Comparison of ENCODE assay signal across 23 mouse cellular contexts in genomic region chr12:79540176-79540575, GRCm38 (mm10).
DNase-seq lines count a peak whose midpoint lies in the region; ATAC-seq lines count a peak whose summit lies in the region.
"Had no signal": no experiment of that assay in that cellular context is flagged by ENCODE, and none has a peak within 500 bp of the region (broad histone marks: within the 10 kb centered on the region; RNA-seq: fewer than 3 reads in every experiment).

No protein-coding gene starts in this region.

- H3K27me3 ChIP-seq in kidney, embryonic 15.5 days: no peaks in the 10 kb centered on the region
- no peaks in the 10 kb centered on the region for H3K27me3 ChIP-seq in kidney, embryonic 14.5 days (ENCODE audit: control insufficient read depth, insufficient read depth, low read length)
- H3K27me3 ChIP-seq in stomach, embryonic 14.5 days (ENCODE audit: control insufficient read depth, insufficient read depth, low read length): no peaks in the 10 kb centered on the region
- H3K27me3 ChIP-seq: hindbrain, embryonic 15.5 days; liver, embryonic 15.5 days; megakaryocyte, embryonic 14.5 days; neural tube, embryonic 12.5 days had no signal

- no peak for ATAC-seq in kidney, embryonic 15.5 days (replicated peaks; ENCODE audit: low FRiP score)
- ATAC-seq in kidney, embryonic 14.5 days (ENCODE audit: low FRiP score, low TSS enrichment): no peak
- ATAC-seq in stomach, embryonic 14.5 days (ENCODE audit: insufficient number of reproducible peaks, insufficient read depth, low FRiP score, low read depth): no peak
- ATAC-seq: forebrain, postnatal 0 days; intestine, embryonic 16.5 days had no signal

- H3K36me3 ChIP-seq in kidney, embryonic 15.5 days: no peaks in the 10 kb centered on the region
- H3K36me3 ChIP-seq in kidney, embryonic 14.5 days (ENCODE audit: control insufficient read depth, insufficient read depth, low read length): no peaks in the 10 kb centered on the region
- no peaks in the 10 kb centered on the region for H3K36me3 ChIP-seq in stomach, embryonic 14.5 days (ENCODE audit: control insufficient read depth, insufficient read depth, low read length)
- H3K36me3 ChIP-seq: hindbrain, embryonic 15.5 days; limb, embryonic 10.5 days; liver, embryonic 15.5 days; neural tube, embryonic 12.5 days had no signal

- 0 out of 2 replicates have a peak overlapping the region, but pooled peaks have one; percentile 14 for H3K27ac ChIP-seq in kidney, embryonic 15.5 days
- no peak overlapping the region for H3K27ac ChIP-seq in kidney, embryonic 14.5 days (ENCODE audit: low read depth, low read length)
- peak overlapping the region; percentile 45; the same call in 1 of the 2 replicates for H3K27ac ChIP-seq in stomach, embryonic 14.5 days (ENCODE audit: low read length)
- H3K27ac ChIP-seq: hindbrain, embryonic 15.5 days; kidney, postnatal 0 days; limb, embryonic 10.5 days; neural tube, embryonic 12.5 days had no signal

- 41% methylated on average over 5 of the region's 5 CpGs for WGBS in kidney, embryonic 15.5 days
- 45% methylated on average over 5 of the region's 5 CpGs for WGBS in kidney, embryonic 14.5 days
- WGBS in stomach, embryonic 14.5 days: 29% methylated on average over 5 of the region's 5 CpGs

- no peak overlapping the region for H3K4me2 ChIP-seq in kidney, embryonic 15.5 days
- no peak overlapping the region for H3K4me2 ChIP-seq in kidney, embryonic 14.5 days (replicated peaks; ENCODE audit: low read depth, low read length)
- H3K4me2 ChIP-seq in stomach, embryonic 14.5 days (replicated peaks; ENCODE audit: low read depth, low read length): no peak overlapping the region
- H3K4me2 ChIP-seq: hindbrain, embryonic 15.5 days; liver, embryonic 15.5 days; neural tube, embryonic 12.5 days had no signal

- H3K4me3 ChIP-seq in kidney, embryonic 15.5 days (replicated peaks): no peak overlapping the region
- H3K4me3 ChIP-seq in kidney, embryonic 14.5 days (ENCODE audit: low read length): no peak overlapping the region
- no peak overlapping the region for H3K4me3 ChIP-seq in stomach, embryonic 14.5 days (ENCODE audit: low read depth, low read length)
- H3K4me3 ChIP-seq: hindbrain, embryonic 15.5 days; limb, embryonic 10.5 days; liver, embryonic 15.5 days; megakaryocyte, embryonic 14.5 days; neural tube, embryonic 12.5 days had no signal

- DNase-seq in CD4-positive helper T cell, adult 2 months (ENCODE audit: low read depth, low spot score): peak; percentile 51
- peak; percentile 27 for DNase-seq in CD4-positive, CD25-positive, alpha-beta regulatory T cell, adult 2 months (ENCODE audit: low read depth, low spot score)
- DNase-seq in embryo, embryonic 10.5 days (ENCODE audit: low spot score): no peak
- DNase-seq in ovary, postnatal 10 days (ENCODE audit: low spot score): no peak
- DNase-seq: adrenal gland, postnatal 36 days; cerebellum, adult 9-10 months; forebrain, postnatal 0 days; gastrocnemius, postnatal 36 days; liver; lung, postnatal 14 days; midbrain, embryonic 14.5 days; right cerebral cortex, adult 18-20 months; right cerebral cortex, postnatal 4 days had no signal

- H3K9ac ChIP-seq in kidney, embryonic 15.5 days: no peak overlapping the region
- H3K9ac ChIP-seq in kidney, embryonic 14.5 days (ENCODE audit: low read depth, low read length): no peak overlapping the region
- no peak overlapping the region for H3K9ac ChIP-seq in stomach, embryonic 14.5 days (replicated peaks; ENCODE audit: low read depth, low read length)
- H3K9ac ChIP-seq: forebrain, postnatal 0 days; hindbrain, embryonic 15.5 days; liver, embryonic 15.5 days; neural tube, embryonic 12.5 days had no signal

- H3K9me3 ChIP-seq in kidney, embryonic 15.5 days (replicated peaks): no peaks in the 10 kb centered on the region
- H3K9me3 ChIP-seq in kidney, embryonic 14.5 days (ENCODE audit: control insufficient read depth, low read length): no peaks in the 10 kb centered on the region
- H3K9me3 ChIP-seq in stomach, embryonic 14.5 days (ENCODE audit: control insufficient read depth, low read depth, low read length): no peaks in the 10 kb centered on the region
- H3K9me3 ChIP-seq: hindbrain, embryonic 15.5 days; limb, embryonic 10.5 days; liver, embryonic 15.5 days; neural tube, embryonic 12.5 days had no signal

- H3K4me1 ChIP-seq in kidney, embryonic 15.5 days: peaks cover 27% of the 10 kb centered on the region
- H3K4me1 ChIP-seq in kidney, embryonic 14.5 days (ENCODE audit: control insufficient read depth, insufficient read depth, low read length): peaks cover 16% of the 10 kb centered on the region; the same call in 1 of the 2 replicates
- H3K4me1 ChIP-seq in stomach, embryonic 14.5 days (ENCODE audit: control insufficient read depth, insufficient read depth, low read length): peaks cover 25% of the 10 kb centered on the region
- H3K4me1 ChIP-seq: liver, embryonic 15.5 days; megakaryocyte, embryonic 14.5 days had no signal

Comparison
In these comparisons a context has a peak if more than half of its experiments do, and no peak if none do; other contexts are left out.
1. DNase-seq: peak in CD4-positive helper T cell, adult 2 months (single experiment) and CD4-positive, CD25-positive, alpha-beta regulatory T cell, adult 2 months (single experiment); none in embryo, embryonic 10.5 days (single experiment) and ovary, postnatal 10 days (single experiment).